Mouse (Mus musculus): Measurements from ENCODE around the gene Zbtb9.
A peak's percentile ranks its signal among the peaks of the same experiment; 100 is the strongest.
"Not testable (repeated sequence)": the region's sequence is repeated elsewhere in the genome, so short reads cannot be mapped to it uniquely, and the experiment has no call there.

Gene Zbtb9

GRCm38 (mm10) chr17:26972703-26973574 lies at the start of gene Zbtb9:
Gene Zbtb9 (plus strand): TSS chr17:26973167.
- DNase-seq (ENCODE audit: low read depth), result peak; percentile 89

- not testable (repeated sequence) for DNase-seq (ENCODE audit: low read depth)
These were observed 47.6 kb upstream of the Zbtb9 start for GRCm38 (mm10) chr17:26925414-26925813.

GRCm38 (mm10) chr17:26931795-26932194 lies 41.2 kb upstream of the Zbtb9 start:
- DNase-seq (ENCODE audit: low read depth), result peak; percentile 35

DNA sequence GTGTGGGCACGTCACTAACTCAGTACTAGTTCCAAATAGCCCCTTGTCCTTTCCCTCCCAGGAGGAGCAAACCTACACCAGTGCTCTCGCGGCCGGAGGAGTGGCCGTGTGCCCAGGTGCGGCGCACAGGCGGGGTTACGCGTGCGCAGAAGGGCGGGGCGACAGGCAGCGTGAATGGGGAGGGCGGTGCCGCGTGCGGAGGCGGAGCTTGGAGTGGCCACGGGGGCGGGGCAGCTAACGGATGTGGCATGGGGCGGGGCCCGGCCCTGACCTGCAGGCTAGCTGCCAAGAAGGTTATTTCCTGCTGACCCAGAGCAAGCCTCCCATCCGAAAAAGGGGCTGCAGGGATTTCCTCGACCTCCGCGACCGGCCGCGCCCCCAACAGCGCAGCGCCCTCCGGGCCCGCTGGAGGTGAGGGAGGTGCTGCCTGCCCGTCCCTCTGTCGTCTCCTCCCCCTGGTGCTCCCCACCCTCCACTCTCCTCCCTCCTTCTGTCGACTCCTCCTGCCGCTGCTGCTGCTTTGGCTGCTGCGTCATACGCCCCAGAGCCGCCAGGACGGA lies 40.0 kb upstream of the Zbtb9 start, which contains the start of gene Phf1:
Gene Phf1 (plus strand): TSS at position 214 of the 560 bp plus-strand sequence.
- peak; percentile 72 for DNase-seq (ENCODE audit: low read depth)

- DNase-seq (ENCODE audit: low read depth), result no peak
These were observed 39.5 kb upstream of the Zbtb9 start for GRCm38 (mm10) chr17:26933419-26933818.

- no peak for DNase-seq (ENCODE audit: low read depth)
These were observed 38.8 kb upstream of the Zbtb9 start for GRCm38 (mm10) chr17:26933885-26934827.

DNA sequence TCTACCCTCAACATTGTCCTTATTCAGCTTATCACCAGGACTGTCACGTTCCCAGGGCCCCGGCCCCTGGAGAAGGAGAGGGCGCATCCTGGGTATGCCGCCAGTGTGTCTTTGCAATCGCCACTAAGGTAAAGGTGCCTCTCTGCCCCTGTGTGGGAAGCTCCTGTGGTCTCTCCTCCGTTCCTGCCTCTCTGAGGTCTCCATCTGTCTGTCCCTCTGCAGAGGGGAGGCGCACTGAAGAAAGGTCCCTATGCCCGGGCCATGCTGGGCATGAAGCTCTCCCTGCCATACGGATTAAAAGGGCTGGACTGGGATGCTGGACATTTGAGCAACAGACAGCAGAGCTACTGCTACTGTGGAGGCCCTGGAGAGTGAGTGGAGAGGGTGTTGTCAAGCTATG lies 37.9 kb upstream of the Zbtb9 start:
- no peak for DNase-seq (ENCODE audit: low read depth)

- no peak for DNase-seq (ENCODE audit: low read depth)
These were observed 36.5 kb upstream of the Zbtb9 start for GRCm38 (mm10) chr17:26936453-26936852.

GRCm38 (mm10) chr17:26936921-26937695 lies 35.9 kb upstream of the Zbtb9 start:
- no peak for DNase-seq (ENCODE audit: low read depth)

DNA sequence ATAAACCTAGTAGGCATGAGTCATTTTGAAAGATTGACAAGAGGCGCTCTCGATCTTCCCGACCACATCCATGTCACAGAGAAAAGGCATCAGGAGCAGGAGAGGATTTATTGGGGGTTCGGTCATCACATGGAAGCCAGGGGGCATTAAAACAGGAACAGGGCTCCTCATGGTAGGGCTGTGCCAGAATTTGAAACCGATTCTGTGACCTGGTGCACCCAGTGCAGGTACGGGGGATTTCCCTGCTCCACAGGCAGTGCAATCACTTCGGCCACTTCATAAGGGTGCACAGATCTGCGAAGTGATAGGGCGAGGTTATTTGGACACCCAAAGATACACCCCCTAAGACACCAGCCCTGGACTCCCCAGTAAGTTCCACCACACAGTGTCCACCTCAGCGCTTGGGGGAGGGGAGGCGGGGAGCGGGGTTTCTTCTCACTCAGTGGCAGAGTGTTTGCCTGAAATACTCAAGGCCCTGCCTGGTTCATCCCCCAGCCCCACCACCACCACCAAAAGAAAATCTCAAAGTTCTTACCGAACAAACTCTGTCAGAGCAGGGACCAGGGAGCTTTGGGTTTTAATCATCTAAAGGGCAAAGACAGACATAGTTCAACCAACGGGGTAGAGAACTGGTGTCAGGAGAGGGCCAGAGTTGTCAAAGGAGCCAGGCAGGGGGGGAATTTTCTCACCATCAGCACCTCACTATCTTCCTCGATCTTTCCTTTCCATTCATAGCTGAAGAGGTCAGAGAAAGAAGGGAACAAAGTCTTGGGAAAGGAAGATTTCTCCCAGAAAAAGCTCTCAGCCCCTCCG lies 34.9 kb upstream of the Zbtb9 start:
- no peak for DNase-seq (ENCODE audit: low read depth)

DNA sequence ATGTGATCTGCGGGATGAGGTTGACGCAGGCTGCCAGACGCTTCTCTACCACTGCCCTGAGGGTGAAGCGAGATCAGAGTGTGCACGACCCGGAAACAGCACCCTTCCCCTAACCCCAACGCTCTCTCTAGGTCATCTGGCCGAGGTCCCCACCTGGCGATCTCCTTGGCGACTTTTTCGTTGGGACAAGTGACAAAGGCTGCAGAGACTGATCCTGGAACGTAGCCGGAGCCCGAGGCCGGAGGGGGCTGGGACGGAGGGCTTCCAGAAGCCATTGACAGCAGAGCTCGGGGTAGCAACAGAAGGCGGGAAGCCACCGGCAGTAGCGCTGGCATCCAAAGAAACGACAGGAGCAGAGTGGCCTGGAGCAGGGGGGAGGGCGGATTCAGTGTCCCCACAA lies 34.2 kb upstream of the Zbtb9 start:
- no peak for DNase-seq (ENCODE audit: low read depth)

GRCm38 (mm10) chr17:26939178-26939972 lies 33.6 kb upstream of the Zbtb9 start, which contains the start of gene Cuta:
Gene Cuta (minus strand): TSS chr17:26939569.
- peak; percentile 99 for DNase-seq (ENCODE audit: low read depth)

DNA sequence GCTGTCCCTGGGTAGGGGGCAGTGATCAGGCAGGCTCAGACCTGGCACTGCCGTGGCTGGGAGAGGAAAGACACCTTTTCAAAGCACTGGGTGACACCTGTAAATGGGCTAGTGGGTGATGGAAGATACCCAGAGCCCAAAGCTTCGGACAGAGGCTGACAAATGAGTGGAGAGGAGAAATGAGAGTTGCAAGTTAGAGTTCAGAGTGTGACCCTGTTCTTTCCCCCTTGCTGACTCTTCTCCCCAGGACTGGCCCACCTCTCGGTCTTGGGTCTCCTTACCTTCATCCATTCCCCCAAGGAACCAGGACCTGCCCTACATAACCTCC lies 33.0 kb upstream of the Zbtb9 start:
- DNase-seq (ENCODE audit: low read depth), result no peak

GRCm38 (mm10) chr17:26941031-26941789 lies 31.8 kb upstream of the Zbtb9 start, which contains the start of gene Syngap1:
Gene Syngap1 (plus strand): TSS chr17:26941253.
- no peak for DNase-seq (ENCODE audit: low read depth)

DNA sequence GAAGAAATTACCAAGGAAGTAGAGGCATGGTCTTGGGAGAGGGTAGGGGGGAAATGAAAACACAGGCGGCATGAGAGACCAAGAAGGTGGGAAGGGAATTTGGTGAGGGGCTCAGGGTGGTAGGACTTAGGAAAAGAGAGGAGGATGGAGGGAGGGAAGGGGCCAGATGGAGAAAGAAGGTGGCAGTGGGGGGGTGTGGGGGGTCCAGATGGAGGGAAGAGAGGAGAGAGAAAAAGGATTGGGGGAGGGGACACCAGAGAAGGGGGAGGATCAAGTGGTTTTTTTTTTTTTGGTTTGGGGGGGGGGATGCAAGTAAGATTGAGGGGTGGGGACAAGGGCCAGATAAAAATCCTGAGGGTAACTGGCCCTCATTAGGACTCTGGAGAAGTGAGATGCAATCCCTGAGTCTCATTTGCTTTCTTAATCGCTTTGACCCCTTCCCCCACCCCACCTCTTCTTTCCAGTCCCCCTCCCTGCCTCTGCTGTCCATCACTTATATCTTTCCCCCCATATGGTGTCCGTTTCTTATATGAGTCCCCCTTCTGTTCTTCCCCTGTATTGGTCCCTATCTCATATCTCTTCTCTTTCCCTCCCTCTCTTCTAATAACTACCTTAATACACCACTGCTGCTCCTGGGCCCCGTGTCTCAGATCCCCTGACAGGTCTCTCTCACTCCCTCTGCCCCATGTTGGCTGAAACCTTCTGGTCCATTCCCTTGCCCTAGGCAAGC lies 31.0 kb upstream of the Zbtb9 start:
- no peak for DNase-seq (ENCODE audit: low read depth)

DNA sequence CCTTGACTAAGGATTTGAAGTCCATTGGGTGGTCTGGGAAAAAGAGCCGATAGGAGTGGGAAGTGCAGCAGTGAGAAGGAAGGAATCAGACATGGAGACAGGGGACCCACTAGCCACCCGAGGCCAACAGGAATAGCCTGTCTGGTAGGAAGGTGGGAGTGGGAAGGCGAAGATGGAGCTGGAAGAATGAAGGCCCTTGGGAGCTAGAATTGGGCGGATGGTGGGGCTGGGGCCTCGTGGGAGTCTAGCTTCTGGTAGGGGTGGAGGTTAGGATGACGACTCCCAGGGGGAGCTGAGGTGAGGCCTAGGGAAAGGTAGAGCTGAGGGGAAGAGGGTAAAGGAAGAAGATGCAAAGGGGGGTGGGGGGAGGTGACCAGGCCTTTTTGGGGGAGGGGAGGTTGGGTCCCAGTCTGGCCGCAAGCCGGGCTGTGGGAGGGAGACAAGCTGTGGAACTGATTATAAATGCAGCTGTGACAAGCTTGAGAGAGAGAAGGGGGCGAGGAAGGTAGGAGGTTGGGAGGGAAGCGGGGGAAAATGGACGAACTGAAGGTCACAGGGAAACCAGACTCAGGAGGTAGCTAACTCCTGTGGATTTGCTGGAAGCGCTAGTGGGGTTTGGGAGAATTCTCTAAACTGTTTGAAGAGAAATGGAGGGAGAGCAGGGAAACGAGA lies 27.0 kb upstream of the Zbtb9 start:
- no peak for DNase-seq (ENCODE audit: low read depth)

DNA sequence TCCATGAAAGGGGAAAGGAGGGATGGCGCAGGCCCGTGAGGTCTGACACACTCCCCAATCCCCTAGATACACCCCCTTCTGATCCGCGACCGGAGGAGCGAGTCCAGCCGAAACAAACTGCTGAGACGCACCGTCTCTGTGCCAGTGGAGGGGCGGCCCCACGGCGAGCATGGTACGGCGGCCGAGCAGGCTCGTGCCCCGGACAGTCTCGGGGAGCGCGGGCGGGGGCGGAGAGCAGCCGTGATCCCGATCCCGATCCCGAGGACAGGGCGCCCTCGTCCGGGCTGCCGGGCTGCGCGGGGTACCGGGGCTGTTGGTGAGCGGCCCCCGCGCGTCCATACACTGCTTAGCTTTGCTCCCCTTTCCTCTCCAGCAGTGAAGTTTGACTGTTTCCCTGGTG lies 26.4 kb upstream of the Zbtb9 start:
- DNase-seq (ENCODE audit: low read depth), result no peak
